Mouse (Mus musculus) ES-Bruce4 (cell line): Measurements from ENCODE around the gene Cops9.

Source experiments
- CTCF ChIP-seq: IDR thresholded peaks from one replicate; pipeline ENCODE4 v1.8.1; 2011; ENCODE audit warnings: low read depth, low read length
- POLR2A ChIP-seq: IDR thresholded peaks from one replicate; pipeline ENCODE4 v1.8.1; 2011; ENCODE audit warnings: low read length; ENCODE audit not compliant: insufficient read depth

- no peak for TF ChIP-seq CTCF
- no peak for TF ChIP-seq POLR2A
These were observed 27.6 kb upstream of the Cops9 start for GRCm38 (mm10) chr1:92669430-92669829.
